Mouse (Mus musculus): ENCODE measurements around the gene Igf2bp1.

Gene Igf2bp1

DNA sequence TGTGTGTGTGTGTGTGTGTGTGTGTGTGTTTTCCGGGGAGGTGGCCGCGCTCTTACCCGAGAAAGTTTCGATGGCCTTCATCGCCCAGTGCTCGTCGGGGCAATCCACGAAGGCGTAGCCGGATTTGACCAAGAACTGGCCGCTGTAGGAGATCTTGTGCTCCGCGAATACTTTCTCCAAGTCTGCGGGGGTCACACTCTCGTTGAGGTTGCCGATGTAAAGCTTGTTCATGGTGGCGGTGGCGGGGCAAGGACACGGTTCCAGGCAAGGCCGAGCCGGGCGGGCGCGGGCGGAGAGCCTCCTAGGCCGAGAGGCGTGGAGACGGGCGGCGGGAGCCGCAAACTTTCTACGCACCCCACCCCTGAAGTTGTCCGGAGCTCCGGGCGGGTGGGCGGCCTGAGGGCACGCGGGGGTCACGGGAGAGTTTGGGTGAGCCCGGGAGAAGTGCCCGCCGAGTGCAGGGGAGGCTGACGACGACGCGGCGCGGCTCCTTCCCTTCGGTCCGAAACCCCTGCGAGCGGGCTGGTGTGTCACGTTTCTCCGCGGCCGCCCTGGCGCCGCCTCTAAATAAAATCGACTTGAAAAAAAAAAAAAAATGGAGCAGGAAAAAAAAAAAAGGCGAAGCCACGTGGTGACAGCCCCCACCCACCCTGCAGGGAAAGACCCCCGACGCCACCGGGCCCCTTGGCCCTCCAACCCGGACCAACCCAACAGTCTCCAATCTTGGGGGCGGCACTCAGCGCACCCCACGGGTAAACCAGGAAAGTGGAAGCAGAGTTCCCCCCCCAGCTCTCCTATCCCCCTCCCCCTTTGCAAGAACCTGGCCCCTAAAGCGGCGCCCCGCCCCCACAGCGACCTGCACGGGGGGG lies at the start of gene Igf2bp1:
Gene Igf2bp1, minus strand, starts transcription at position 538 of the 869 bp plus-strand sequence.
- Histone ChIP-seq H3K4me3 (replicated peaks; ENCODE audit: low read length) (peak within 1 kb of the TSS; percentile 92), H3K27me3 (ENCODE audit: insufficient read depth, low read length) (no peaks in the 10 kb centered on the region), H3K4me1 (replicated peaks; ENCODE audit: low read depth, low read length) (peaks cover 53% of the 10 kb centered on the region), H3K9me3 (ENCODE audit: low read length) (no peaks in the 10 kb centered on the region), H3K36me3 (ENCODE audit: insufficient read depth, low read length) (peaks cover 32% of the 10 kb centered on the region)
- no peak for TF ChIP-seq POU5F1 (IDR thresholded peaks at IDR 0.05; ENCODE audit: borderline replicate concordance, low read length)
- no peak for TF ChIP-seq NANOG (IDR thresholded peaks at IDR 0.05; ENCODE audit: borderline replicate concordance, low read length)
- no peak for TF ChIP-seq CTCF (conservative IDR thresholded peaks at IDR 0.05; ENCODE audit: low read length)

- no peak overlapping the region for H3K4me3 ChIP-seq (replicated peaks; ENCODE audit: low read length)
- peaks cover 66% of the 10 kb centered on the region for H3K4me1 ChIP-seq (replicated peaks; ENCODE audit: low read depth, low read length)
- no peak for TF ChIP-seq NANOG (IDR thresholded peaks at IDR 0.05; ENCODE audit: borderline replicate concordance, low read length)
- no peak for TF ChIP-seq CTCF (conservative IDR thresholded peaks at IDR 0.05; ENCODE audit: low read length)
- TF ChIP-seq POU5F1 (IDR thresholded peaks at IDR 0.05; ENCODE audit: borderline replicate concordance, low read length): no peak
- no peaks in the 10 kb centered on the region for H3K9me3 ChIP-seq (ENCODE audit: low read length)
- no peaks in the 10 kb centered on the region for H3K27me3 ChIP-seq (ENCODE audit: insufficient read depth, low read length)
- H3K36me3 ChIP-seq (ENCODE audit: insufficient read depth, low read length): peaks cover 98% of the 10 kb centered on the region
Measured at GRCm38 (mm10) chr11:96050854-96051253, 45.1 kb upstream of the Igf2bp1 start.

DNA sequence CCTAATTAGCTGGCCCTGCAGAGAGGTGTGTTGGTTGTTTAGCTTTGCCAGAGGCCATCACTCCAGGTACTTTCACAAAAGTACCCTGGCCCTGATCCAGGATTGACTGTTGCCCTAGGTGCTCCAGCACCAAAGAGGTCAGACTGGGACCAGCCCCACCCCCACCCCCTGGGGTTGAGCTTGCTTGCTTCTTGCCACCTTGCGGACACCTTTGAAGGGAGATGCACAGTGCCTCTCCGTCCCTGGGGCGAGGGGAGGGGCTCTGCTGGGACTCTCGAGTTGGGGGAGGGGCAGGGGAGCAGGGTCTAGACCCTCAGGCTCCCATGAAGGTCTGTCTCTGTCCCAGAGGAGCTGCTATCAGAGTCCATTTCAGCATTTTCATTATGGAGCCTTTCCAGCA lies 44.2 kb upstream of the Igf2bp1 start:
- Histone ChIP-seq H3K27me3 (ENCODE audit: insufficient read depth, low read length) (no peaks in the 10 kb centered on the region), H3K36me3 (ENCODE audit: insufficient read depth, low read length) (peaks cover 97% of the 10 kb centered on the region), H3K4me1 (replicated peaks; ENCODE audit: low read depth, low read length) (peaks cover 72% of the 10 kb centered on the region), H3K9me3 (ENCODE audit: low read length) (no peaks in the 10 kb centered on the region), H3K4me3 (replicated peaks; ENCODE audit: low read length) (no peak overlapping the region)
- TF ChIP-seq CTCF (conservative IDR thresholded peaks at IDR 0.05; ENCODE audit: low read length): no peak
- TF ChIP-seq NANOG (IDR thresholded peaks at IDR 0.05; ENCODE audit: borderline replicate concordance, low read length): no peak
- TF ChIP-seq POU5F1 (IDR thresholded peaks at IDR 0.05; ENCODE audit: borderline replicate concordance, low read length): no peak

- TF ChIP-seq CTCF (conservative IDR thresholded peaks at IDR 0.05; ENCODE audit: low read length) (no peak), NANOG (IDR thresholded peaks at IDR 0.05; ENCODE audit: borderline replicate concordance, low read length) (no peak)
- H3K4me1 ChIP-seq (replicated peaks; ENCODE audit: low read depth, low read length): peaks cover 65% of the 10 kb centered on the region
- no peak overlapping the region for H3K4me3 ChIP-seq (replicated peaks; ENCODE audit: low read length)
- H3K27me3 ChIP-seq (ENCODE audit: insufficient read depth, low read length): no peaks in the 10 kb centered on the region
- peaks cover 99% of the 10 kb centered on the region for H3K36me3 ChIP-seq (ENCODE audit: insufficient read depth, low read length)
- H3K9me3 ChIP-seq (ENCODE audit: low read length): no peaks in the 10 kb centered on the region
Measured at GRCm38 (mm10) chr11:96047469-96048373, 42.0 kb upstream of the Igf2bp1 start.

DNA sequence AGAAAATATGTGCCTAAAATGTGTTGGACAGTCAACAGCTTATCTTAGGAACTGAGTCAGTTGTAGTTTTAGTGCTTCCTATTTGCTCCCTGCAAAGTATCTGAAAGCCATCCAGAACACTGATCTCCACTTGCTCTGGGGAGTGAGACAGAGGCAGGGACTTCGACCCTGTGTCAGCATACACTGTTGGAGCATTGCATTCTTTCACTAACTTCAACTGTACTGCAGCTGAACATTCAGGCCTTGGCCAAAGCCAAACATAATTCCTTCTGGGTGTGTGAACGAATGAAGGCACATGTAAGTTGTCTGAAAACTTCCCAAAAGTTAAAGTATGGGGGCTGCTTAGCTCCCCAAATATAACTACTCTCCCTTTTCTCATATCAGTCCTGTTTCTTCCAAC lies 41.1 kb upstream of the Igf2bp1 start:
- Histone ChIP-seq H3K4me1 (replicated peaks; ENCODE audit: low read depth, low read length) (peaks cover 56% of the 10 kb centered on the region), H3K27me3 (ENCODE audit: insufficient read depth, low read length) (no peaks in the 10 kb centered on the region), H3K36me3 (ENCODE audit: insufficient read depth, low read length) (peaks cover 99% of the 10 kb centered on the region), H3K9me3 (ENCODE audit: low read length) (no peaks in the 10 kb centered on the region), H3K4me3 (replicated peaks; ENCODE audit: low read length) (no peak overlapping the region)
- no peak for TF ChIP-seq CTCF (conservative IDR thresholded peaks at IDR 0.05; ENCODE audit: low read length)
- TF ChIP-seq POU5F1 (IDR thresholded peaks at IDR 0.05; ENCODE audit: borderline replicate concordance, low read length): no peak
- no peak for TF ChIP-seq NANOG (IDR thresholded peaks at IDR 0.05; ENCODE audit: borderline replicate concordance, low read length)

- TF ChIP-seq CTCF (conservative IDR thresholded peaks at IDR 0.05; ENCODE audit: low read length) (no peak), NANOG (IDR thresholded peaks at IDR 0.05; ENCODE audit: borderline replicate concordance, low read length) (no peak), POU5F1 (IDR thresholded peaks at IDR 0.05; ENCODE audit: borderline replicate concordance, low read length) (no peak)
- H3K36me3 ChIP-seq (ENCODE audit: insufficient read depth, low read length): peaks cover 97% of the 10 kb centered on the region
- no peak overlapping the region for H3K4me3 ChIP-seq (replicated peaks; ENCODE audit: low read length)
- no peaks in the 10 kb centered on the region for H3K9me3 ChIP-seq (ENCODE audit: low read length)
- H3K27me3 ChIP-seq (ENCODE audit: insufficient read depth, low read length): no peaks in the 10 kb centered on the region
- peaks cover 48% of the 10 kb centered on the region for H3K4me1 ChIP-seq (replicated peaks; ENCODE audit: low read depth, low read length)
Measured at GRCm38 (mm10) chr11:96046028-96046427, 40.3 kb upstream of the Igf2bp1 start.

DNA sequence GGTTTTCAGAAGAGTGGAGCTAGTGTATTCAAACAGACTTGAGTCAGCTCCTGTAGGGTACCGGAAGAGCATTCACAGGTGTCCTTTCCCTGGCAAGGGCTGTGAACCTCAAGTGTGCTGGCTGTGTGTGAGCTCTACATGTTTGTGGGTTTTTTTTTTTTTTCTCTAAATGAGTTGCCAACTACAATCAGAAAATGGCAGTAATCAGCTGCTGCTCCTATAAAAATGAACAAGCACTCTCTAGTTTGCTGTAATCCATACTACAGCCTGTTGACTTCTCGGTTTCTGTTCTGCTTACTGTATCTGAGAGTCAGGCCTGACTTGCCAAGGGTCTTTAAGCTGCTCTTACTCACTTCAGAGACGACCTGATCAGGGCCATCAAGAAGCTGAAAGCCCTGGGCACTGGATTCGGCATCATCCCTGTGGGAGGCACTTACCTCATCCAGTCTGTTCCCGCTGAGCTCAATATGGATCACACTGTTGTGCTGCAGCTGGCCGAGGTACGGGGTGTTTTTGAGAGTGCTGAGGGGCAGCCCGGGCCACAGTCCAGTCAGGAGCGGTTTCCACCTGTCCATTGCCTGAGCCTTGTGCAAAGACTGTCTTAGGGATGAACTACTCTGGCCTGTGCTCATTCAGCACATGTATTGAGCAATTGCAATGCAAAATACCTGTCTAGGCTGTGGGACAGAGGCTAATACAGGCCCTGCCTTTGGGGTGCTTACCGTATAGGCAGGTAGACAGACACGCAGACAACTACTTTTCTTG lies 39.2 kb upstream of the Igf2bp1 start:
- Histone ChIP-seq H3K4me1 (replicated peaks; ENCODE audit: low read depth, low read length) (peaks cover 38% of the 10 kb centered on the region), H3K36me3 (ENCODE audit: insufficient read depth, low read length) (peaks cover 91% of the 10 kb centered on the region), H3K9me3 (ENCODE audit: low read length) (no peaks in the 10 kb centered on the region), H3K4me3 (replicated peaks; ENCODE audit: low read length) (no peak overlapping the region), H3K27me3 (ENCODE audit: insufficient read depth, low read length) (no peaks in the 10 kb centered on the region)
- no peak for TF ChIP-seq POU5F1 (IDR thresholded peaks at IDR 0.05; ENCODE audit: borderline replicate concordance, low read length)
- TF ChIP-seq NANOG (IDR thresholded peaks at IDR 0.05; ENCODE audit: borderline replicate concordance, low read length): no peak
- TF ChIP-seq CTCF (conservative IDR thresholded peaks at IDR 0.05; ENCODE audit: low read length): no peak

GRCm38 (mm10) chr11:96038560-96038959 lies 32.8 kb upstream of the Igf2bp1 start:
- H3K36me3 ChIP-seq (ENCODE audit: insufficient read depth, low read length): peaks cover 56% of the 10 kb centered on the region
- H3K4me1 ChIP-seq (replicated peaks; ENCODE audit: low read depth, low read length): peaks cover 23% of the 10 kb centered on the region
- H3K9me3 ChIP-seq (ENCODE audit: low read length): no peaks in the 10 kb centered on the region
- no peaks in the 10 kb centered on the region for H3K27me3 ChIP-seq (ENCODE audit: insufficient read depth, low read length)
- no peak overlapping the region for H3K4me3 ChIP-seq (replicated peaks; ENCODE audit: low read length)
- TF ChIP-seq POU5F1 (IDR thresholded peaks at IDR 0.05; ENCODE audit: borderline replicate concordance, low read length) (no peak), CTCF (conservative IDR thresholded peaks at IDR 0.05; ENCODE audit: low read length) (no peak), NANOG (IDR thresholded peaks at IDR 0.05; ENCODE audit: borderline replicate concordance, low read length) (no peak)

Measured in E14TG2a.4 (cell line).